In genomic region chr1:153006054-153006453, GRCm38 (mm10) we compare ENCODE assay signal across 14 mouse cellular contexts. TPM values are rescaled to one million over a fixed set of nuclear protein-coding genes. Genes with fewer than 3 reads are reported as not detected.
A peak's percentile ranks its signal among the peaks of the same experiment; 100 is the strongest.
DNase-seq lines count a peak whose midpoint lies in the region; ATAC-seq lines count a peak whose summit lies in the region.
"Had no signal": no experiment of that assay in that cellular context is flagged by ENCODE, and none has a peak within 500 bp of the region (broad histone marks: within the 10 kb centered on the region; RNA-seq: fewer than 3 reads in every experiment).

No protein-coding gene starts in this region.

- H3K9ac ChIP-seq in embryonic facial prominence, embryonic 14.5 days (ENCODE audit: low read depth, low read length): no peak overlapping the region
- H3K9ac ChIP-seq in lung, embryonic 15.5 days: no peak overlapping the region
- H3K9ac ChIP-seq in neural tube, embryonic 14.5 days (replicated peaks; ENCODE audit: low read depth, low read length): no peak overlapping the region
- H3K9ac ChIP-seq: liver, embryonic 14.5 days had no signal

- no peak for ATAC-seq in embryonic facial prominence, embryonic 14.5 days (ENCODE audit: low read depth)
- ATAC-seq in lung, embryonic 15.5 days (ENCODE audit: borderline replicate concordance, extremely low read depth, low FRiP score, low TSS enrichment): no peak
- ATAC-seq in neural tube, embryonic 14.5 days (ENCODE audit: low read depth): peak; percentile 39; the same call in 1 of the 2 replicates
- no peak for ATAC-seq in cerebellum, adult (ENCODE audit: insufficient number of reproducible peaks, low FRiP score, low TSS enrichment)
- ATAC-seq: forebrain, embryonic 16.5 days; intestine, postnatal 0 days had no signal

- intact Hi-C loops in gastrocnemius, postnatal 14 days (cut with DNase I; ENCODE audit: low total_unique reads): no loop called here

- peak; percentile 33 for DNase-seq in embryonic facial prominence, embryonic 14.5 days (ENCODE audit: low spot score)
- no peak for DNase-seq in embryonic facial prominence, embryonic 10.5 days (ENCODE audit: low spot score)
- DNase-seq in lung, postnatal 10 days: no peak
- DNase-seq in brain, adult 2 months (ENCODE audit: low read depth, low spot score): peak; percentile 28
- DNase-seq in gastrocnemius, postnatal 14 days: no peak
- DNase-seq: kidney, postnatal 36 days had no signal

- no peaks in the 10 kb centered on the region for H3K27me3 ChIP-seq in embryonic facial prominence, embryonic 14.5 days (replicated peaks; ENCODE audit: control insufficient read depth, insufficient read depth, low read length)
- no peaks in the 10 kb centered on the region for H3K27me3 ChIP-seq in embryonic facial prominence, embryonic 10.5 days (replicated peaks; ENCODE audit: low read depth, poor library complexity, severe bottlenecking)
- no peaks in the 10 kb centered on the region for H3K27me3 ChIP-seq in lung, embryonic 15.5 days
- H3K27me3 ChIP-seq in neural tube, embryonic 14.5 days (ENCODE audit: control insufficient read depth, insufficient read depth, low read length): no peaks in the 10 kb centered on the region

- no peaks in the 10 kb centered on the region for H3K9me3 ChIP-seq in embryonic facial prominence, embryonic 14.5 days (ENCODE audit: control insufficient read depth, low read length)
- H3K9me3 ChIP-seq in embryonic facial prominence, embryonic 10.5 days: no peaks in the 10 kb centered on the region
- H3K9me3 ChIP-seq in lung, embryonic 15.5 days: no peaks in the 10 kb centered on the region
- no peaks in the 10 kb centered on the region for H3K9me3 ChIP-seq in neural tube, embryonic 14.5 days (ENCODE audit: control insufficient read depth, low read length)
- H3K9me3 ChIP-seq: limb, embryonic 10.5 days had no signal

- H3K4me1 ChIP-seq in embryonic facial prominence, embryonic 14.5 days (ENCODE audit: control insufficient read depth, insufficient read depth, low read length): no peaks in the 10 kb centered on the region
- H3K4me1 ChIP-seq in embryonic facial prominence, embryonic 10.5 days: peaks cover 14% of the 10 kb centered on the region
- 0 out of 2 replicates have a peak, but pooled peaks cover 3% of the 10 kb centered on the region for H3K4me1 ChIP-seq in lung, embryonic 15.5 days
- peaks cover 10% of the 10 kb centered on the region; the same call in 1 of the 2 replicates for H3K4me1 ChIP-seq in neural tube, embryonic 14.5 days (ENCODE audit: control insufficient read depth, insufficient read depth, low read length)

- no peak overlapping the region for H3K27ac ChIP-seq in embryonic facial prominence, embryonic 14.5 days (replicated peaks; ENCODE audit: low read depth, low read length)
- no peak overlapping the region for H3K27ac ChIP-seq in embryonic facial prominence, embryonic 10.5 days (replicated peaks)
- H3K27ac ChIP-seq in lung, embryonic 15.5 days: peak overlapping the region; percentile 15; the same call in 1 of the 2 replicates
- no peak overlapping the region for H3K27ac ChIP-seq in neural tube, embryonic 14.5 days (ENCODE audit: low read depth, low read length)
- H3K27ac ChIP-seq: limb, embryonic 10.5 days; liver, embryonic 14.5 days had no signal

- no peak overlapping the region for H3K4me3 ChIP-seq in embryonic facial prominence, embryonic 14.5 days (ENCODE audit: low read depth, low read length)
- H3K4me3 ChIP-seq in embryonic facial prominence, embryonic 10.5 days: no peak overlapping the region
- H3K4me3 ChIP-seq in lung, embryonic 15.5 days: no peak overlapping the region
- H3K4me3 ChIP-seq in neural tube, embryonic 14.5 days (ENCODE audit: low read depth, low read length): no peak overlapping the region
- H3K4me3 ChIP-seq: limb, embryonic 10.5 days had no signal

- no peak overlapping the region for H3K4me2 ChIP-seq in embryonic facial prominence, embryonic 14.5 days (ENCODE audit: low read depth, low read length)
- no peak overlapping the region for H3K4me2 ChIP-seq in lung, embryonic 15.5 days
- no peak overlapping the region for H3K4me2 ChIP-seq in neural tube, embryonic 14.5 days (ENCODE audit: low read depth, low read length)

- WGBS in embryonic facial prominence, embryonic 14.5 days: 59% methylated on average over 5 of the region's 5 CpGs
- WGBS in embryonic facial prominence, embryonic 10.5 days: 85% methylated on average over 5 of the region's 5 CpGs
- 55% methylated on average over 5 of the region's 5 CpGs for WGBS in lung, embryonic 15.5 days
- 64% methylated on average over 5 of the region's 5 CpGs for WGBS in neural tube, embryonic 14.5 days

- H3K36me3 ChIP-seq in embryonic facial prominence, embryonic 14.5 days (ENCODE audit: control insufficient read depth, insufficient read depth, low read length): no peaks in the 10 kb centered on the region
- H3K36me3 ChIP-seq in embryonic facial prominence, embryonic 10.5 days (replicated peaks): no peaks in the 10 kb centered on the region
- H3K36me3 ChIP-seq in lung, embryonic 15.5 days: no peaks in the 10 kb centered on the region
- no peaks in the 10 kb centered on the region for H3K36me3 ChIP-seq in neural tube, embryonic 14.5 days (ENCODE audit: control insufficient read depth, insufficient read depth, low read length)
- H3K36me3 ChIP-seq: G1E; limb, embryonic 10.5 days had no signal

RNA-seq across cellular contexts. Expression of gene Nmnat2, which starts 51.3 kb away (rescaled TPM):
- 3.7 and 5.3 TPM in 2 replicates for polyA plus RNA-seq in embryonic facial prominence, embryonic 14.5 days (2014; fragmentation: Nextera tagmentation; extraction: Ambion mirVana)
- polyA plus RNA-seq in embryonic facial prominence, embryonic 10.5 days (2016; fragmentation: Nextera tagmentation; extraction: Ambion mirVana): 4.7 and 6.2 TPM in 2 replicates
- polyA plus RNA-seq in lung, embryonic 15.5 days (2015; fragmentation: Nextera tagmentation; extraction: Ambion mirVana): 4.3 and 5.0 TPM in 2 replicates
- polyA plus RNA-seq in neural tube, embryonic 14.5 days (2014; fragmentation: Nextera tagmentation; extraction: Ambion mirVana): 78.2 and 99.6 TPM in 2 replicates
- total RNA-seq in gastrocnemius, postnatal 14 days (2021): 1 to 10 TPM in 1 of 2 experiments, under 1 TPM in 1; 0.51 to 1.1 TPM
- polyA plus RNA-seq: G1E had no signal

Comparison
In these comparisons a context has a peak if more than half of its experiments do, and no peak if none do; other contexts are left out.
1. DNase-seq: peak in embryonic facial prominence, embryonic 14.5 days (single experiment) and brain, adult 2 months (single experiment); none in embryonic facial prominence, embryonic 10.5 days (single experiment), lung, postnatal 10 days (single experiment) and gastrocnemius, postnatal 14 days (single experiment).
2. RNA of gene Nmnat2, which starts 51.3 kb away (polyA plus RNA-seq): 78.2 to 99.6 TPM in neural tube, embryonic 14.5 days; 3.7 to 5.3 TPM in embryonic facial prominence, embryonic 14.5 days, 4.3 to 5.0 TPM in lung, embryonic 15.5 days and 4.7 to 6.2 TPM in embryonic facial prominence, embryonic 10.5 days; every median in the first group is over 10 times any median in the second.